Mouse (Mus musculus) left cerebral cortex, postnatal 4 days (tissue): ENCODE measurements around the gene A030014E15Rik. TPM values are rescaled to one million over a fixed set of nuclear protein-coding genes. Genes with fewer than 3 reads are reported as not detected.
"Not testable (repeated sequence)": the region's sequence is repeated elsewhere in the genome, so short reads cannot be mapped to it uniquely, and the experiment has no call there.

ENCODE experiments used
- DNase-seq: peaks from one replicate; pipeline ENCODE4 v3.0.0-alpha.2; 2022
- intact Hi-C: fragments of 180-260 bp; cut with DNase I; formaldehyde crosslinking; loops from one replicate; pipeline ENCODE4 v1.15.1; 2025
- total RNA-seq, 2 experiments: library from RNA; stranded (reverse); gene quantifications; 2 replicates each; pipeline ENCODE4 v1.2.3; 2021

The A030014E15Rik gene
- total RNA-seq = not detected

GRCm38 (mm10) chr1:82924650-82925049, at the start of gene A030014E15Rik:
Gene A030014E15Rik, plus strand, starts transcription at chr1:82924917.
- DNase-seq = no peak
- intact Hi-C loops = no loop called here

DNA sequence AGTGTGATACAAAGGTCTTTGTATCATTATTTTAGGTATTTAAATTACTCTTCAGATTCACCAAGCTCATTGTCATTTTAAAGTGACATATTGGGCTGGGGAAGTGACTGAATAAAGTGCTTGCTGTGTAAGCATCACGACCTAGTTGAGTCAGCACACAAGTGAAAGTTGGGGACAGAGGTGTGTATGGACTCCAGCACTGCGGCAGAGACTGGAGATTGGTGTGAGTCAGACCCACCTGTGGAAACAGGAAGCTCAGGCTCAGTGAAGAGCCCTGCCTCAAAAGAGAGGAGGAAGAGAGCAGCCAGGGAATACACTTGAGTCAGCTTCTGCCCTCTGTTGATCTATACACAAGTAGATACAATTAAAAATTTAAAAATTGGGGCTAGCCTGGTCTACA, 45.5 kb upstream of the A030014E15Rik start:
- no peak for DNase-seq
- intact Hi-C loops = no loop called here

DNA sequence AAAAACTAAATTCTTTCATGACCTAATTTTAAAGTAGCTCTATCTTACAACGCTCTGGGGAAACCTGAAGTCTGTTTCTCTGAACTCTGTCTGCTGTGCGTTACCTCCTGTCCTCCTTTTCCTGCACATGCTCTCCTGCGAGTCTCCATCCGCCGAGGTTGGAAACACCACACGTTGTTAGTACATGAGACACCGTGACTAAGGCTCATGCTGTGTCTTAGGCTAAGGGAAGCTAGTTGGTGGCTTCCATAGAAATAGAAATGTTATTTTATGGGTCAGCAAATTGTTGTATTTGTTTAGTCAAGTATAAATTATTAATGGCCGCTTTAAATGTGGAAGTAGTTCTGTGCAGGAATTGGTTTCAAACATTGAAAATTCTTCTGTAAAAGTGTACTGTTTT, 44.5 kb upstream of the A030014E15Rik start:
- intact Hi-C loops = no loop called here
- DNase-seq = no peak

DNA sequence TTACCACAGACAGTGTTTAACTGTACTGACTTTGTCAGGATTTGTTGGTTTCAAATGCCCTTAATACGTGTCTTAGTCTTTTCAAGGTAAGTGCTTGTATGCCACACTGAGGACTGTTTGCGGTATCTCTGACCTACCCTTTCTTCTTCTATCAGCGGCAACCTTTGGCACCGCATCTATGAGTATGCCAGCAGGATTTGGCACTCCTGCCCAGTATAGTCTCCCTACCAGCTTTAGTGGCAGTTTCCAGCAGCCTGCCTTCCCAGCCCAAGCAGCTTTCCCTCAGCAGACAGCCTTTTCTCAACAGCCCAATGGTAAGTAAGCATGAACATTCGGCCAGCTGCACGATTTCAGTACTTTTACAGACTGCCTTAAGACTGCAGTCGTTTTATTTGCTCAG, 31.4 kb upstream of the A030014E15Rik start:
- DNase-seq = no peak
- intact Hi-C loops = no loop called here

- DNase-seq = no peak
- intact Hi-C loops = no loop called here
Measured at GRCm38 (mm10) chr1:82900567-82900966, 24.1 kb upstream of the A030014E15Rik start.

GRCm38 (mm10) chr1:82901201-82901600, 23.5 kb upstream of the A030014E15Rik start:
- no peak for DNase-seq
- intact Hi-C loops = no loop called here

GRCm38 (mm10) chr1:82905886-82906285, 18.8 kb upstream of the A030014E15Rik start:
- no peak for DNase-seq
- intact Hi-C loops = no loop called here

- DNase-seq = no peak
- intact Hi-C loops = no loop called here
Measured at GRCm38 (mm10) chr1:82913025-82913424, 11.7 kb upstream of the A030014E15Rik start, which contains the start of gene A030005L19Rik. Gene A030005L19Rik, plus strand, starts transcription at chr1:82913325.

- DNase-seq, intact Hi-C loops: not testable (repeated sequence)
Measured at GRCm38 (mm10) chr1:82913434-82913833, 11.3 kb upstream of the A030014E15Rik start.

DNA sequence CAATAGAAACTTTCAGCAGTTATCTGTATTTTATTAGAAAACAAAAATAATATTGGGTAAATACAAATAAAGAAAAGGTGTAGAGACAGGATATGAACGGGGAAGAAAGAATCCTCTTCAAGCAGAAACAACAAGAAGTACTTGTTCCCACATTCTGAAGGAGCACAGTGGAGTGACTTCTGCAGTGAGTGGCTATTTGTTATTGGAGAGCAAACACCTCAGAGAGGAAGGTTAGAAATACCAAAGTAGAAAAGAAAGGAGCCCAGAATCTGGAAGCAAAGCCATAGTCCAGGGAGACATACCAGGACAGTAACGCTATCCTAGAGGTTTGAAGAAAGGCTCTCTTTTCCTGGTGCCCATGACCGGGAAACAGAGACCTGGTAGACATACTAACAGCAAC, 5.8 kb downstream of the A030014E15Rik start:
- intact Hi-C loops = not testable (repeated sequence)

DNA sequence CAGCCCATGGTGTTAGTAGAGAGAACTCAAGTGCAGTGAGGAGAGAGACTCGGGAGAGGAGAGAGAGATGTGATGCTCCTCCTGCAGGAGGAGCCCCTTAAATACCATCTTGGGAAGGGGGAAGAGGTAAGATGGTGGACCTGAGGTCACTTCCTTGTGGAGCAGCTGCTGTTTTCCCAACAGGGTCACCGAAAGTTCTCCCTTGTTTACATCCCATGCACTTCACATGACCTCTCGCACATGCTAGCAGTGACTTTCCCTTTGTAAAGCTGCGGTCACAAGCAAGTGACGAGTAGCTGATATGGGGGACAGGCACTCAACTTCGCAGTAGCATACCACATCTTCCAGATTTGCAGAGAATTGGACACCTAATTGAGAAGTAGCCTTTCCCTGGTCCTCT, 6.6 kb downstream of the A030014E15Rik start, which contains the start of gene Gm6217:
Gm6217 (minus strand) TSS at position 74 of the 400 bp plus-strand sequence.
- intact Hi-C loops = not testable (repeated sequence)

More for the DNA sequence above, 5.8 kb downstream of the A030014E15Rik start:
- not testable (repeated sequence) for DNase-seq

DNA sequence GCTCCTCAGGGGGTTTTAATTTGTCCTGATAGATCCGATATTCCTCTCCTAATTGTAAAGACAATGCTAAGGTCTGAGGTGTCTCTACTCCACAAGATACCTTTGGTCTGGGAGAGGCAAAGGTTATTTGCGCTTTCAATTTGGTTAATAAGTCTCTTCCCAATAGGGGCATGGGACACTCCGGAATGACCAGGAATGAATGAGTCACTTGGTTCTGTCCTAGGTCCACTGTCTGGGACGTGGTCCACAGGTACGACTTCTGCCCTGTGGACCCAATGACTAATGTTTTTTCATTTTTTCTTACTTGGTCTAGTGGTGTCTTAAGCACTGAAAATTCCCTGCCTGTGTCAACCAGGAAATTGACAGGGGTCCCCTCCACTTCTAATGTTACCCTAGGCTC, 13.9 kb downstream of the A030014E15Rik start:
- no peak for DNase-seq
- intact Hi-C loops = no loop called here

More for the DNA sequence above, 6.6 kb downstream of the A030014E15Rik start, which contains the start of gene Gm6217:
- DNase-seq = not testable (repeated sequence)

GRCm38 (mm10) chr1:82942505-82942904, 17.8 kb downstream of the A030014E15Rik start:
- DNase-seq, intact Hi-C loops: not testable (repeated sequence)

- DNase-seq, intact Hi-C loops: not testable (repeated sequence)
Measured at GRCm38 (mm10) chr1:82943295-82943694, 18.6 kb downstream of the A030014E15Rik start, which contains the start of gene A030003K21Rik. Gene A030003K21Rik, minus strand, starts transcription at chr1:82943388.

- DNase-seq, intact Hi-C loops: not testable (repeated sequence)
Measured at GRCm38 (mm10) chr1:82946029-82946428, 21.3 kb downstream of the A030014E15Rik start.

DNA sequence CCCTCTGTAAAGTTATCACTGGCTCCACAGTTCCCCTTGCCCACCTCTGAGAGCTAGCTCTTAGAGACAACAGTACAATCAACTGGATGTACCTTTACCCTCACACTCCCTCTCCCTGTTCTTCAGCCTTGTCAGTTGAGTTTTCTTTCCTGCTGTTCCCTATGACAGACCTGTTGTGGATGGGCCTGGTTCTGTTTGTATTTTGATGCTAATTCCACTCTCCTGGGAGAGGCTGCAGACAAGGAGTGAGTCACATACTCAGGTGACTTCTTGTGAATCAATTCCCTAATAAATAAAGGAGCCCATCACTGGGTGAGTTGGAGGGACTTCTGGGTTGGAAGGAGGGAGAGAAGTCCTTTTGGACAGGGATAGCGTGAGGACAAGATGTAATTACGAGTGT, 23.9 kb downstream of the A030014E15Rik start:
- intact Hi-C loops = no loop called here
- DNase-seq = no peak

DNA sequence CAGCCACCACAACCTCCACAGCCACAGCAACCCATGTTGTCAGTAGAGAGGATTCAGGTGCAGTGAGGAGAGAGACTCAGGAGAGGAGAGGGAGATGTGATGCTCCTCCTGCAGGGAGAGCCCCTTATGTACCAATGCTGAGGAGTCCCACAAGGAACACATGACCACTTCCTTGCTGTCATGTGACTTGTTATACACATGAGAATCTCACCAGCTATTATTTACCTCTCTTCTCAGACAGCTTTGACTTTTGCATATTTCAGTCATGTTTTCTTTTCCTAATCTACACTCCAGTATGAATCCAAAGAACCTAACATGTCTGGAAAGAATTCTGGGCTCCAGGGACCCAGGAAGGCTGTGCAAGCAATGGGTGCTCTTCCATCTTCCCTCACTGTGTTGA, 31.2 kb downstream of the A030014E15Rik start, which contains the start of gene Gm7544:
Gm7544 (minus strand) TSS at position 101 of the 400 bp plus-strand sequence.
- intact Hi-C loops, DNase-seq: not testable (repeated sequence)

GRCm38 (mm10) chr1:82959870-82960385, 35.2 kb downstream of the A030014E15Rik start, which contains the start of gene Gm47955:
Gene Gm47955, plus strand, starts transcription at chr1:82960286.
- intact Hi-C loops = no loop called here
- DNase-seq = no peak

- intact Hi-C loops = no loop called here
Measured at GRCm38 (mm10) chr1:82966413-82966812, 41.7 kb downstream of the A030014E15Rik start.

GRCm38 (mm10) chr1:82972046-82972445, 47.3 kb downstream of the A030014E15Rik start:
- intact Hi-C loops = no loop called here

More at GRCm38 (mm10) chr1:82966413-82966812, 41.7 kb downstream of the A030014E15Rik start:
- DNase-seq = no peak

DNA sequence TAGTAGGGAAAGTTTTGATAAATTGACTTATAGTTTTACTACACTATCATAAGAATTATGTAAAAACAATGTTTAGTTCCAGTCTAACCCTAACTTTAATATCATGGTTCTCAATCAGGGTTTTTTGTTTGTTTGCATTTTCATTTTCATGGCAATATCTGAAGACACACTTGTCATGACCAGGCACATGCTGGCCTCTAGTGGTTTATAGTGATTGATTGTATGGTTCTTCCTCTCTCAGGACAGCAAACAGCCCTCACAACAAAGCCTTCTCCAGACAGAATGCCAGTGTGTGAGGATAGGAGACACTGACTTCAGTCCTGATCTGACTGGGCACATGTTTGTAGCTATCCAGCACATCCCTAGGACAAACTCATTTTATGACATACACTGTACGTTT, 48.5 kb downstream of the A030014E15Rik start:
- intact Hi-C loops = no loop called here

More at GRCm38 (mm10) chr1:82972046-82972445, 47.3 kb downstream of the A030014E15Rik start:
- DNase-seq = no peak

GRCm38 (mm10) chr1:82973901-82974300, 49.2 kb downstream of the A030014E15Rik start:
- DNase-seq = no peak
- intact Hi-C loops = no loop called here

More for the DNA sequence above, 48.5 kb downstream of the A030014E15Rik start:
- DNase-seq = no peak
